Mouse (Mus musculus) heart, embryonic 16.5 days (tissue): ENCODE results near the gene Kbtbd13. TPM values are rescaled to one million over a fixed set of nuclear protein-coding genes. Genes with fewer than 3 reads are reported as not detected.

Source experiments
- ATAC-seq: fragments of 200-750 bp; cut with Nextera tagmentation; replicated peaks from 2 replicates; pipeline ENCODE4 v1.8.0; 2017; ENCODE audit warnings: moderate number of reproducible peaks; ENCODE audit not compliant: insufficient read depth, low FRiP score; ENCODE audit errors: extremely low read depth
- H3K27ac ChIP-seq: fragments of 300-500 bp; sonication (generic); 2 replicates; pipeline ENCODE4 v1.5.1; 2014; ENCODE audit warnings: mild to moderate bottlenecking, low read length, control low read depth, moderate library complexity
- H3K27me3 ChIP-seq: fragments of 300-500 bp; sonication (generic); 2 replicates; pipeline ENCODE4 v1.6.1; 2014; ENCODE audit warnings: low read length, mixed read lengths; ENCODE audit not compliant: control insufficient read depth, insufficient read depth
- H3K36me3 ChIP-seq: fragments of 300-500 bp; sonication (generic); 2 replicates; pipeline ENCODE4 v1.6.1; 2014; ENCODE audit not compliant: control insufficient read depth, insufficient read depth
- H3K4me1 ChIP-seq: fragments of 300-500 bp; sonication (generic); 2 replicates; pipeline ENCODE4 v1.6.1; 2014; ENCODE audit warnings: low read length, mixed read lengths; ENCODE audit not compliant: control insufficient read depth, insufficient read depth
- H3K4me2 ChIP-seq: fragments of 300-500 bp; sonication (generic); 2 replicates; pipeline ENCODE4 v1.6.1; 2014; ENCODE audit warnings: low read depth, mild to moderate bottlenecking, control low read depth, low read length
- H3K4me3 ChIP-seq: fragments of 300-500 bp; sonication (generic); 2 replicates; pipeline ENCODE4 v1.5.1; 2014; ENCODE audit warnings: mild to moderate bottlenecking, control low read depth, low read length
- H3K9ac ChIP-seq: fragments of 300-500 bp; sonication (generic); 2 replicates; pipeline ENCODE4 v1.6.1; 2014; ENCODE audit warnings: low read length, control low read depth
- H3K9me3 ChIP-seq: fragments of 300-500 bp; sonication (generic); replicated peaks from 2 replicates; pipeline ENCODE4 v1.6.1; 2016; ENCODE audit warnings: low read length; ENCODE audit not compliant: control insufficient read depth
- WGBS: fragments of 180-500 bp; shearing (Covaris S2); extraction: QIAGEN DNeasy Blood & Tissue Kit; methylation state at CpG from one replicate; pipeline ENCODE4 v1.1.7; 2014; 5-methylcytosine and 5-hydroxymethylcytosine counted together
- polyA plus RNA-seq: library from polyadenylated mRNA; unstranded; fragments of >200 nt; fragmentation: Nextera tagmentation; extraction: Ambion mirVana; gene quantifications from 2 replicates; pipeline ENCODE4 v1.2.1, GENCODE M21; 2015

The Kbtbd13 gene
- polyA plus RNA-seq, 1 experiment from 2014 or later, result 1.4 TPM

GRCm38 (mm10) chr9:65371756-65372155, 19.7 kb downstream of the Kbtbd13 start:
- ATAC-seq, result no peak
- Histone ChIP-seq H3K27me3 (no peaks in the 10 kb centered on the region), H3K36me3 (no peaks in the 10 kb centered on the region), H3K9ac (no peak overlapping the region), H3K4me2 (no peak overlapping the region), H3K9me3 (no peaks in the 10 kb centered on the region), H3K4me1 (no peaks in the 10 kb centered on the region), H3K27ac (no peak overlapping the region), H3K4me3 (no peak overlapping the region)
- 67% methylated on average over 24 of the region's 24 CpGs for WGBS

GRCm38 (mm10) chr9:65365721-65366120, 25.7 kb downstream of the Kbtbd13 start:
- Histone ChIP-seq H3K4me2 (no peak overlapping the region), H3K27ac (no peak overlapping the region), H3K9me3 (no peaks in the 10 kb centered on the region), H3K36me3 (peaks cover 13% of the 10 kb centered on the region; the same call in 1 of the 2 replicates), H3K27me3 (no peaks in the 10 kb centered on the region), H3K9ac (no peak overlapping the region), H3K4me3 (no peak overlapping the region), H3K4me1 (peaks cover 12% of the 10 kb centered on the region)
- no peak for ATAC-seq
- WGBS, result 83% methylated on average over 7 of the region's 7 CpGs

GRCm38 (mm10) chr9:65363684-65364083, 27.8 kb downstream of the Kbtbd13 start:
- 34% methylated on average over 9 of the region's 9 CpGs for WGBS
- peak; percentile 72; the same call in 1 of the 2 replicates for ATAC-seq

GRCm38 (mm10) chr9:65360641-65361448, 30.6 kb downstream of the Kbtbd13 start, which contains the start of gene Ubap1l:
Gene Ubap1l, plus strand, starts transcription at chr9:65361041.
- ATAC-seq, result no peak
- no peak within 1 kb of the TSS for H3K4me3 ChIP-seq
- H3K27me3 ChIP-seq, result no peaks in the 10 kb centered on the region
- H3K4me1 ChIP-seq, result peaks cover 22% of the 10 kb centered on the region
- WGBS, result 79% methylated on average over 16 of the region's 16 CpGs
- no peaks in the 10 kb centered on the region for H3K9me3 ChIP-seq
- peaks cover 40% of the 10 kb centered on the region for H3K36me3 ChIP-seq
- H3K27ac ChIP-seq, result no peak within 1 kb of the TSS
- H3K4me2 ChIP-seq, result no peak within 1 kb of the TSS
- no peak within 1 kb of the TSS for H3K9ac ChIP-seq

More at GRCm38 (mm10) chr9:65363684-65364083, 27.8 kb downstream of the Kbtbd13 start:
- H3K9me3 ChIP-seq, result no peaks in the 10 kb centered on the region
- peaks cover 25% of the 10 kb centered on the region for H3K36me3 ChIP-seq
- H3K4me2 ChIP-seq, result no peak overlapping the region
- H3K27ac ChIP-seq, result no peak overlapping the region
- H3K4me1 ChIP-seq, result peaks cover 19% of the 10 kb centered on the region
- H3K9ac ChIP-seq, result no peak overlapping the region
- H3K27me3 ChIP-seq, result no peaks in the 10 kb centered on the region
- H3K4me3 ChIP-seq, result no peak overlapping the region

GRCm38 (mm10) chr9:65358956-65359480, 32.4 kb downstream of the Kbtbd13 start:
- 38% methylated on average over 1 of the region's 1 CpGs for WGBS
- peak overlapping the region; percentile 19; the same call in 1 of the 2 replicates for H3K4me2 ChIP-seq
- peak; percentile 72 for ATAC-seq
- H3K36me3 ChIP-seq, result peaks cover 47% of the 10 kb centered on the region
- H3K4me1 ChIP-seq, result peaks cover 18% of the 10 kb centered on the region
- peak overlapping the region; percentile 82 for H3K27ac ChIP-seq
- H3K9me3 ChIP-seq, result no peaks in the 10 kb centered on the region
- H3K9ac ChIP-seq, result 0 out of 2 replicates have a peak overlapping the region, but pooled peaks have one; percentile 4
- H3K4me3 ChIP-seq, result no peak overlapping the region
- H3K27me3 ChIP-seq, result no peaks in the 10 kb centered on the region

- H3K27ac ChIP-seq, result no peak overlapping the region
- no peak overlapping the region for H3K4me2 ChIP-seq
- no peak overlapping the region for H3K4me3 ChIP-seq
- no peak overlapping the region for H3K9ac ChIP-seq
- peaks cover 45% of the 10 kb centered on the region for H3K36me3 ChIP-seq
- H3K27me3 ChIP-seq, result no peaks in the 10 kb centered on the region
- H3K4me1 ChIP-seq, result peaks cover 11% of the 10 kb centered on the region
- no peaks in the 10 kb centered on the region for H3K9me3 ChIP-seq
- no peak for ATAC-seq
- WGBS, result 92% methylated on average over 2 of the region's 2 CpGs
These were observed 34.5 kb downstream of the Kbtbd13 start for GRCm38 (mm10) chr9:65356971-65357370.

- ATAC-seq, result no peak
- Histone ChIP-seq H3K27me3 (no peaks in the 10 kb centered on the region), H3K4me3 (no peak overlapping the region), H3K9me3 (no peaks in the 10 kb centered on the region), H3K27ac (no peak overlapping the region), H3K9ac (no peak overlapping the region), H3K4me1 (peaks cover 11% of the 10 kb centered on the region), H3K36me3 (peaks cover 41% of the 10 kb centered on the region), H3K4me2 (no peak overlapping the region)
- WGBS, result 79% methylated on average over 7 of the region's 7 CpGs
These were observed 34.9 kb downstream of the Kbtbd13 start for GRCm38 (mm10) chr9:65356561-65356960.

GRCm38 (mm10) chr9:65353251-65353650, 38.2 kb downstream of the Kbtbd13 start:
- peaks cover 3% of the 10 kb centered on the region; the same call in 1 of the 2 replicates for H3K4me1 ChIP-seq
- no peak overlapping the region for H3K9ac ChIP-seq
- peaks cover 22% of the 10 kb centered on the region for H3K36me3 ChIP-seq
- WGBS, result 79% methylated on average over 5 of the region's 5 CpGs
- H3K27ac ChIP-seq, result no peak overlapping the region
- ATAC-seq, result no peak
- H3K9me3 ChIP-seq, result no peaks in the 10 kb centered on the region
- no peak overlapping the region for H3K4me3 ChIP-seq
- H3K27me3 ChIP-seq, result no peaks in the 10 kb centered on the region
- no peak overlapping the region for H3K4me2 ChIP-seq
